Mouse (Mus musculus): ENCODE data around the gene Dapk3. TPM values are rescaled to one million over a fixed set of nuclear protein-coding genes. Genes with fewer than 3 reads are reported as not detected.
"Not testable (repeated sequence)": the region's sequence is repeated elsewhere in the genome, so short reads cannot be mapped to it uniquely, and the experiment has no call there.

Dapk3 gene
- total RNA-seq, 2 experiments from 2014 or later, result 5.0 to 6.4 TPM

GRCm38 (mm10) chr10:81145307-81145706, 37.5 kb upstream of the Dapk3 start:
- no peak for ATAC-seq (replicated peaks; ENCODE audit: low FRiP score, poor library complexity, severe bottlenecking)

DNA sequence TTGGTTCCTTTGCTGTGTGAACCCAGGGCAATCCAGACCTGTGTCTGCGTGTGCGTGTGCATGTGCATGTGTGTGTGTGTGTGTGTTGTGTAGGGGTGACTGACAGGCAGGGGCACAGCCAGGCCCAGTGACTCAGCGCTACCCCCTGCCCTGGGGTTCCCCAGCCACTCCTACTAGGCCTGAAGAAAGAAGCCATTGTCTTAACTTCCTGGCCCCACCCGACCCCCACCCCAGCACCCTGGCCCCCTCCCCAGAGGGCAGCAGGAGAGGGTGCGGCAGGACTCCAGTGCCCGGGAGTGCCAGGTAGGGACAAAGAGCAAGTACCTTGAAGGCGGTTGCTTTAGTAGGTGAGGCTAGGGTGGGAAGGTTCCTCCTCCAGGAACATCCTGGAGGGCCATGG, 37.0 kb upstream of the Dapk3 start:
- ATAC-seq (replicated peaks; ENCODE audit: low FRiP score, poor library complexity, severe bottlenecking), result no peak

DNA sequence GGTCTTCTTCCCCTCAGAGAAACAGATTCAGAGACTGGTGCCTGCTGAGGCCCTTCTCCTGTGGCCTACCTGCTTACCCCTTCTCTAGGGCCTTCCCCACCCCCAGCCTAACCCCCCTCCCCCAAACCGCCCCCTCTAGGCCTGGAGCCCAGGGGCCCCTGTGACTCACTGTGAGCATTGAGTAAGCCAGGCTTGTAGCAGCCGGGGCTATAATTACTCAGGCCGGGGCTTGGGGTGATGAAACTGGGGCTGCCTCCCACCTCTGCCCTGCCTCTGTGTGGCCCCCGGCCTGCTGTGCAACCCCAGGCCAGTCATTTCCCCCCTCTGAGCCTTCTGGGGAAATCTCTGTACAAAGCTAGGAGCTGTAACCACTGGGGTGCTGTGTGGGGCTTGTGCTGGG, 36.5 kb upstream of the Dapk3 start:
- no peak for ATAC-seq (replicated peaks; ENCODE audit: low FRiP score, poor library complexity, severe bottlenecking)

DNA sequence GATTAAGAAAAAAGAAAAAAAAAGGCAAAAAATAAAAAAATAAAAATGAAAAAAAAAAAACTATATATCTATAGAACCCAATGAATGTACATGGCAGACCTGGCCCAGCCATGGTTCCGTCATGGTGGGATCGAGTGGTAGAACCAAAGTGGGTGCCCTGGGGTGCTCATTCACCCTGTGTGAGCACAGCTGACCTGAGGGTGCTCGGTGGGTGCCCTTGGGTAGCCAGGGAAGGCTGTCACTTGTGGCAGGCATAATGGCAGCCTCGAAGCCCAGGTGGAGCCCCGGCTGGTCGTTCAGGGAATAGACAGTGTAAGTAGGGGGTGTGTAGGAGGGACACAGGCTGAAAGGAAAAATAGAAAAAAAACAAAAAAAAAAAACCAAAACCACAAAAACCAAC, 31.5 kb upstream of the Dapk3 start:
- no peak for ATAC-seq (replicated peaks; ENCODE audit: low FRiP score, poor library complexity, severe bottlenecking)

DNA sequence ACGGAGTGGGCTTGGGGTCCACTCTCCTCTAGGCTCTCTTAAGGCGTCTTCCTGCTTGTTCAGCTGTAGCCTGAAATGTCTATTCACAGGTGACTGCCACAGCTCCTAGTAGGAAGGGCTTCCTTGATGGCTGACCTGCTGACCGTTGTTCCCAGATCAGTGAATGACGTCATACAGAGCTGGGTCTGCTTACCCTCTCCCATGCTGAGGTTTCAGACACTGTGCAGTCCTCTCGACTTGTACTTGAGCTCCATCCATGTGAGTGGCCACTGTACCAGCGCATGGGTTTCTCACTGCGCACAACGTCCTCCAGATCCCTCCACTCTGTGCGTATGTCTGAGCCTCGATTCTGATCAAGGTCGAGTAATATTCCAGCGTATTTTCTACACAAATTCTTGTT, 30.2 kb upstream of the Dapk3 start:
- ATAC-seq (replicated peaks; ENCODE audit: low FRiP score, poor library complexity, severe bottlenecking), result no peak

- no peak for ATAC-seq (replicated peaks; ENCODE audit: low FRiP score, poor library complexity, severe bottlenecking)
Measured at GRCm38 (mm10) chr10:81154313-81154712, 28.5 kb upstream of the Dapk3 start.

- ATAC-seq (replicated peaks; ENCODE audit: low FRiP score, poor library complexity, severe bottlenecking), result no peak
Measured at GRCm38 (mm10) chr10:81154736-81155135, 28.1 kb upstream of the Dapk3 start.

GRCm38 (mm10) chr10:81161602-81162317, 21.0 kb upstream of the Dapk3 start:
- ATAC-seq (replicated peaks; ENCODE audit: low FRiP score, poor library complexity, severe bottlenecking), result no peak

DNA sequence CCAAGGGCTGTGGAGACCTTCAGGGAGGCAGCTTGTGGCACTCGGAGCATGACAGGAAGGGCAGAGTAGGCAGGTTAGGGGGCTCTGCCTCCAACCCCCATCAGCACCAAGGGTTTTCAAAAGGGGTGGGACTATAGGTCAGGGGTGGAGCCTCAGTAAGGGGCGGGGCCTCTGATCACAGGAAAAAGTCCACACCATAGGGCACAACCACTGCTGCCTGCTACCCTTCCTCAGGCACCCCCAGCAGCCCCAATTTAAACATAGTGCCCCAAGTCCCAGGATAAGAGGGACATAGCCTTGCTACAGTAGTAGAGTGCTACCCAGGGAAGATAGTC, 20.5 kb upstream of the Dapk3 start:
- ATAC-seq (replicated peaks; ENCODE audit: low FRiP score, poor library complexity, severe bottlenecking), result peak; percentile 20; the same call in 1 of the 2 replicates

DNA sequence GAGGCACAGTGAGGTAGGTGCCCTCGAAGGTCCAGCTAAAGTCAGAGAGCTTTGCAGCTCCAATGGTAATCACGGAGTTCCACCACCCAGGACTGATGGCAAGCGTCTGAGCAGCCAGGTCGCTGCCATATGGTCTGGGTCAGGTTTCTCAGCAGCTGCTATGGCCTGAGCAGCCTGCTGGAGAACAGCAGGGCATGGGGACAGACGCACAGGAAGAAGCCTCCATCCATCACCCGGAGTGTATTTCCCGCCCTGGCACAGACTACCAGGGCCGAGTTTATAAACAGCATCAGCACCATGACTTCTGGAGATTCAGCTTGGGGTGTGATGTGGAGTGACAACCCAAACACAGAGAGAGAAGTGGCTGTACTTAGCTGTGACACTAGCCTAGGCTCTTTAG, 17.7 kb upstream of the Dapk3 start:
- ATAC-seq (replicated peaks; ENCODE audit: low FRiP score, poor library complexity, severe bottlenecking), result no peak

- ATAC-seq (replicated peaks; ENCODE audit: low FRiP score, poor library complexity, severe bottlenecking), result peak; percentile 93
Measured at GRCm38 (mm10) chr10:81167200-81168086, 15.4 kb upstream of the Dapk3 start, which contains the start of gene Pias4. TSS of gene Pias4 (minus strand) at chr10:81167923.

- ATAC-seq (replicated peaks; ENCODE audit: low FRiP score, poor library complexity, severe bottlenecking), result peak; percentile 44
Measured at GRCm38 (mm10) chr10:81168087-81168431, 14.7 kb upstream of the Dapk3 start.

DNA sequence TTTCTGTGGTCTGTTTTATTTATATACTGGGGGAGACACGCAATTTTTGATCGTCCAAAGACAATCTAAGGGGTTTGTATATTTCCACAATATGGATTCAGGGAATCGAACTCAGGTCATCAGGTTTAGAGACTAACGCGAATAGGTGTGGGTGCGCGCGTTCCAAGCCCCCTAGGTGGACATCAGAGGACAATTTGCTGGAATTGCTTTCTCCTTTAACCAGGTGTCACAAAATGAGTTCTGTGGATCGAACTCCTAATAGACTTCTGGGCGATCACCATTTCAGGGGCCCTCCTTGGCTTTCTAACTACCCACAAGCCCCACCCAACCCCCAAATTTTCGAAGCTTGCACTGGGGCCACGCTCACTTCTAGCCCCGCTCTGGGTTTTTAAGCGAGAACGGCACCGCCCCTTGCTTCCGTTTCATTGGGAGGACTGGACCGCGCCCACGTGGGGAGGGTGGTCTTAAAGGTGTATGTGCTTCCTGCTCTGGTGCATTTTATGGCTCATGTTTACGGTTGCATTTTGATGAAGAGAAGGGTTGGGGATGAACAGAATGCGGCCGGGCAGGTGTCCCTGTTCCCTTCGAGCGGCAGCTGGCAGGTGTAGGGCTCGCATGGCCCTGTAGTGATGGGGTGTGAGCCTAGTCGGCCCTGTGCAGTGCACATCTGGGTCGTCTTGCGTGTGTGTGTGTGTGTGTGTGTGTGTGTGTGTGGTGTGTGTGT, 14.1 kb upstream of the Dapk3 start:
- peak; percentile 58 for ATAC-seq (replicated peaks; ENCODE audit: low FRiP score, poor library complexity, severe bottlenecking)

DNA sequence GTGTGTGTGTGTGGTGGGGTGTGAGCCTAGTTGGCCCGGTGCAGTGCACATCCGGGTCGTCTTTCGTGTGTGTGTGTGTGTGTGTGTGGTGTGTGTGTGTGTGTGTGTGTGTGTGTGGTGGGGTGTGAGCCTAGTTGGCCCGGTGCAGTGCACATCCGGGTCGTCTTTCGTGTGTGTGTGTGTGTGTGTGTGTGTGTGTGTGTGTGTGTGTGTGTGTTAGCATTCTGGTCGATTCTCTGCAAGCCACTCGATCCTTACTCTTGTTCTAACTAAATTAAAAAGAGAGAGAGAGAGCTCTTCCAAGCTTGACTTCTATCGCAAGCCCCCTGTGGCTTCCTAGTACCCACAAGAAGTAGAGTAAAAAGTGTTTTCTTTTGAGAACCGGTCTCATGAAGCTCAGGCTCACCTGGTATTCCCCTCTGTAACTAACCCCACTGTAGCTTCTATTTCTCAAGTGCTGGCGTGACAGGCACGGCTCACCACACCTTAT, 13.3 kb upstream of the Dapk3 start:
- not testable (repeated sequence) for ATAC-seq (replicated peaks; ENCODE audit: low FRiP score, poor library complexity, severe bottlenecking)

DNA sequence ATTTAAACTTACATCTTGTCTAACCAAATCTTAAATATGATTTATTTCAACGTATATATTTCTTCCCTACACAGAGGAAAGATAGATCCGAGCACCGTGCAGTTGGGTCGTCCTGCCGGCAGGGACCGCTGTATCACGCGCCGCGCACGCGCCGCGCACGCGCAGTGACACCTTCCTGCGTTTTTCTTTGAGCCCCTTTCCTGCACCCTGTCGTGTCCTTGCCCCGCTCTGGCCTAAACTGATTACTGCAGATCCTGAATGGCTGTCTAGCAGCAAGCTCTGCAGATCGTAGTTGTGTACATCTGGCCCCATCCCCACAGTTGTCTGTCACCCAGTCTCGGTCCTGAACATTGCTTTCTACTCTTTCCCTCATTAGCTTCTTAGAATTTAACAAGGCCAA, 9.7 kb upstream of the Dapk3 start:
- peak; percentile 45 for ATAC-seq (replicated peaks; ENCODE audit: low FRiP score, poor library complexity, severe bottlenecking)

DNA sequence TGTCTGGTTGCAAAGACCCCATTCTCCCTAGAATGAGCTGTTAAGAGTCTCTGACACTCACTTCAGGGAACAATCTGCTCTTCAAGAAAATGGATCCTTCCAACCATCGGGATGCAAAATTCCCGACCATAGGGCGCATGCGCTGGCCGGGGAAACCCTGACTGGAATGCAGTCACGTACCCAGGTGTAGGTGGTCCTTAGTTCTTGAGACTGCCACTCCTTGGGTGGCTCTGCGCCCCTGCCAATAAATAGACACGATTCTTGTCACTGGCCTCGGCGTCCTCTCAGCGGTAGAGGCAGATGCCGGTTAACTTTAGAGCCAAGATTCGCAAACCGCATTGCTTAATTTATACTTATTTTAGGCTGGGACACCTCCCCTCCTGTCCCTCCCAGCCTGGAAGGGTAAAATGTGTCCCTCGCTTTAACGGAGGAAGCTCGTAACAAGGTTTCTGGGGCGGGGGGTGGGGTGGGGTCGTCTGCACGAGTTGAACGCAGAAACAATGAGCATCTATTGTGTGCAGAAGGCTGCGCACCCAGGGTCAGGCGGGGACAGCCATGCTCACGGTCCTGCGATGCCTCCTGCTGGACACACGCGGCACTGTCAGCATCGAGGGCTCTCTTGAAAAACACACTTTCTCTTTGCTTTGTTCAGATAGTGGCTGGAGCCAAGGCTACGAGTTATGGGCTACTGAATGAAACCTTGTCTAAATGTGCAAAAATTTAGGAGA, 8.0 kb upstream of the Dapk3 start:
- ATAC-seq (replicated peaks; ENCODE audit: low FRiP score, poor library complexity, severe bottlenecking), result peak; percentile 66

- not testable (repeated sequence) for ATAC-seq (replicated peaks; ENCODE audit: low FRiP score, poor library complexity, severe bottlenecking)
Measured at GRCm38 (mm10) chr10:81175345-81175701, 7.5 kb upstream of the Dapk3 start.

GRCm38 (mm10) chr10:81175936-81176465, 6.8 kb upstream of the Dapk3 start:
- ATAC-seq (replicated peaks; ENCODE audit: low FRiP score, poor library complexity, severe bottlenecking), result no peak

GRCm38 (mm10) chr10:81176466-81177271, 6.1 kb upstream of the Dapk3 start, which contains the start of gene Eef2:
TSS of gene Eef2 (plus strand) at chr10:81176631.
- ATAC-seq (replicated peaks; ENCODE audit: low FRiP score, poor library complexity, severe bottlenecking), result peak; percentile 78

Measured in erythroid progenitor cell, adult 5-6 weeks (primary cell).